Mouse (Mus musculus) neural tube, embryonic 11.5 days (tissue): ENCODE measurements around the gene Rad51d. TPM values are rescaled to one million over a fixed set of nuclear protein-coding genes. Genes with fewer than 3 reads are reported as not detected.

ENCODE experiments used
- ATAC-seq: fragments of 200-750 bp; cut with Nextera tagmentation; 2 replicates; pipeline ENCODE4 v1.8.0; 2017; ENCODE audit warnings: moderate number of reproducible peaks, mild to moderate bottlenecking, moderate TSS enrichment, moderate library complexity; ENCODE audit not compliant: insufficient read depth, low FRiP score, low TSS enrichment
- DNase-seq: peaks from one replicate; pipeline ENCODE4 v3.0.0-alpha.2; 2015; ENCODE audit warnings: low spot score
- H3K27ac ChIP-seq: fragments of 300-500 bp; sonication (generic); 2 replicates; pipeline ENCODE4 v1.5.1; 2014; ENCODE audit warnings: low read depth, mild to moderate bottlenecking, low read length
- H3K27me3 ChIP-seq: fragments of 300-500 bp; sonication (generic); 2 replicates; pipeline ENCODE4 v1.6.1; 2014; ENCODE audit warnings: mild to moderate bottlenecking, low read length, mixed read lengths; ENCODE audit not compliant: control insufficient read depth, insufficient read depth
- H3K36me3 ChIP-seq: fragments of 300-500 bp; sonication (generic); 2 replicates; pipeline ENCODE4 v1.6.1; 2014; ENCODE audit warnings: mild to moderate bottlenecking, low read length, moderate library complexity, mixed read lengths; ENCODE audit not compliant: control insufficient read depth, insufficient read depth
- H3K4me1 ChIP-seq: fragments of 300-500 bp; sonication (generic); 2 replicates; pipeline ENCODE4 v1.6.1; 2014; ENCODE audit warnings: low read length, mixed read lengths; ENCODE audit not compliant: control insufficient read depth, insufficient read depth
- H3K4me2 ChIP-seq: fragments of 300-500 bp; sonication (generic); 2 replicates; pipeline ENCODE4 v1.6.1; 2014; ENCODE audit warnings: low read depth, mild to moderate bottlenecking, moderate library complexity
- H3K4me3 ChIP-seq: fragments of 300-500 bp; sonication (generic); 2 replicates; pipeline ENCODE4 v1.5.1; 2014; ENCODE audit warnings: low read depth, low read length
- H3K9ac ChIP-seq: fragments of 300-500 bp; sonication (generic); 2 replicates; pipeline ENCODE4 v1.6.1; 2014; ENCODE audit warnings: mild to moderate bottlenecking, low read length
- H3K9me3 ChIP-seq: fragments of 300-500 bp; sonication (generic); 2 replicates; pipeline ENCODE4 v1.6.1; 2016; ENCODE audit warnings: low read length; ENCODE audit not compliant: control insufficient read depth
- WGBS: fragments of 180-500 bp; shearing (Covaris S2); extraction: QIAGEN DNeasy Blood & Tissue Kit; methylation state at CpG from one replicate; pipeline ENCODE4 v1.1.7; 2014; 5-methylcytosine and 5-hydroxymethylcytosine counted together
- polyA plus RNA-seq: library from polyadenylated mRNA; unstranded; fragments of >200 nt; fragmentation: Nextera tagmentation; extraction: Ambion mirVana; gene quantifications from 2 replicates; pipeline ENCODE4 v1.2.1, GENCODE M21; 2014

Gene Rad51d
- polyA plus RNA-seq, 1 experiment from 2014 or later = 17.9 TPM

DNA sequence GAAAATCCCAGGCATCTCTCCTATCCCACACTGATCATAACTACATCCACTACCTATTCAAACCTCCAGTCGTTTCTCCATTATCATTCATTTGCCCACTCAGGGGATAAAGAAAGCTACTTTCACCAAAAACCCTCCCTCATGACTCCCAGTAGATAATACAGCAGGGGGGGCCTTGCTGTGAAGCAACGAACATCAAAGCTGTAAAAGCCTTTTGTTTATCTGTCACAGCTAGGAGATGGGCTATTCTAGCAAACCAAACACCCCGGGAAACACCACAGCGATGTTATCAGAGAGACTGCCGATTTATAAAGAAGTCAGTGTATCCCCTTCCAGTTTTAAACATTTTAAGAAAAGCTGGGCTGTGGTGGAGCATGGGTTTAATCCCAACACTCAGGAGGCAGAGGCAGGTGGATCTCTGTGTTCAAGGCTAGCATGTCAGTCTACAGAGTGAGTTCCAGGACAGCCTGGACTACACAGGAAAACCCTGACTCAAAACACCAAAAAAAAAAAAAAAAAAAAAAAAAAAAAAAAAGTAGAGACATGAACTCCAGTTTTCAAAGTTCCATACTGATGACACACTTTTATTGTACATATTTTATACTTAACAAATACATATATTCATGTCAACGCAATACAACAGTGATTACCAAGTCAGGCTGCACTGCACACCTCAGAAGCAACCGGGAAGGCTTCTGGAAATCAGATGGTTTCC lies 23.4 kb downstream of the Rad51d start:
- Histone ChIP-seq H3K27me3 (no peaks in the 10 kb centered on the region), H3K4me3 (no peak overlapping the region), H3K4me2 (no peak overlapping the region), H3K36me3 (no peaks in the 10 kb centered on the region), H3K9ac (no peak overlapping the region), H3K27ac (no peak overlapping the region), H3K4me1 (no peaks in the 10 kb centered on the region), H3K9me3 (no peaks in the 10 kb centered on the region)
- 27% methylated on average over 7 of the region's 7 CpGs for WGBS
- no peak for DNase-seq
- no peak for ATAC-seq

DNA sequence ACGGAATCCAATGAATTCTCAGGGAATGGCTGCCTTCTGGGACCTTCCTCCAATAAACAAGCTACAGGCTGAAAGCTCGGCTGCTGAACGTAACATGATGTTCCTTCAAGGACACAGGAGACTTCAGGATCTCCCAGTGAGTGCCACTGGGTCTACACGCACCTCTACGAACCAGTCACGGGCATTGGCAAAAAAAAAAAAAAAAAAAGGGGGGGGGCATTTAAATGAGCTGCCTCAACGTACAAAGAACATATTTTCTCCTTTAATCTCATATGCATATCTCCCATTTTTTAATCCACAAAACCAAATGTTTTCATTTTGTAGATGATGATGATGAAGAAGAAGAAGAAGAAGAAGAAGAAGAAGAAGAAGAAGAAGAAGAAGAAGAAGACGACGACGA lies 24.5 kb downstream of the Rad51d start:
- 85% methylated on average over 10 of the region's 10 CpGs for WGBS
- Histone ChIP-seq H3K4me1 (no peaks in the 10 kb centered on the region), H3K9ac (no peak overlapping the region), H3K27me3 (no peaks in the 10 kb centered on the region), H3K9me3 (no peaks in the 10 kb centered on the region), H3K4me2 (no peak overlapping the region), H3K36me3 (no peaks in the 10 kb centered on the region), H3K27ac (no peak overlapping the region), H3K4me3 (no peak overlapping the region)
- no peak for ATAC-seq
- no peak for DNase-seq

DNA sequence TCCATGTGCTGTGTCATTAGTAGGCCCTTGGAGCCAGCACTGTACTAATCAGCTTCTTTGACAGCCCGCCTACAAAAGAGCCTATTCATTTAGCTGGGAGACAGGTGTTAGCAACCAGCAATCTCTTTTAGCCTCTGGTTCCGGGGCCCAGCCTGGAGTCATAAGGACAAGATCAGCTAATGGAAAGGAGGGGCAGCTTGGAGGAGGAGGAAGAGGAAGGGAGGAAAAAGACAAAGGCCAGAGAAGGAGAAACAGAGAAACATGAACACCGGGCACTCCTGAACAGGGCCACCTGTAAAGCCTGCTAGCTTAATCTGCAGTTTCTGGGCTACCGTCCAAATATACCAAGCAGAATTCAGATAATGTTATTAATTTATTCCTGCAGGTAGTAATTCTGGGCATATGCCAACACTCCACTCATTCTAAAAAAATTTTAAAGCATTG lies 26.9 kb downstream of the Rad51d start:
- Histone ChIP-seq H3K9me3 (no peaks in the 10 kb centered on the region), H3K36me3 (no peaks in the 10 kb centered on the region), H3K27me3 (no peaks in the 10 kb centered on the region), H3K4me2 (no peak overlapping the region), H3K4me1 (no peaks in the 10 kb centered on the region), H3K4me3 (no peak overlapping the region), H3K27ac (no peak overlapping the region), H3K9ac (no peak overlapping the region)
- 60% methylated on average over 4 of the region's 4 CpGs for WGBS
- DNase-seq = no peak
- ATAC-seq = no peak

GRCm38 (mm10) chr11:82863059-82863458 lies 27.4 kb downstream of the Rad51d start:
- Histone ChIP-seq H3K4me1 (no peaks in the 10 kb centered on the region), H3K36me3 (no peaks in the 10 kb centered on the region), H3K4me3 (no peak overlapping the region), H3K4me2 (no peak overlapping the region), H3K27ac (no peak overlapping the region), H3K9me3 (no peaks in the 10 kb centered on the region), H3K9ac (no peak overlapping the region), H3K27me3 (no peaks in the 10 kb centered on the region)
- no peak for ATAC-seq
- 69% methylated on average over 2 of the region's 2 CpGs for WGBS
- no peak for DNase-seq

GRCm38 (mm10) chr11:82862638-82863037 lies 27.8 kb downstream of the Rad51d start:
- Histone ChIP-seq H3K9ac (no peak overlapping the region), H3K4me2 (no peak overlapping the region), H3K27me3 (no peaks in the 10 kb centered on the region), H3K4me1 (no peaks in the 10 kb centered on the region), H3K4me3 (no peak overlapping the region), H3K36me3 (no peaks in the 10 kb centered on the region), H3K27ac (no peak overlapping the region), H3K9me3 (no peaks in the 10 kb centered on the region)
- ATAC-seq (no peak), DNase-seq (no peak)
- 86% methylated on average over 9 of the region's 9 CpGs for WGBS

- 71% methylated on average over 8 of the region's 8 CpGs for WGBS
- ATAC-seq (no peak), DNase-seq (no peak)
- H3K9me3 ChIP-seq = no peaks in the 10 kb centered on the region
- no peak overlapping the region for H3K4me3 ChIP-seq
- H3K9ac ChIP-seq = no peak overlapping the region
- H3K36me3 ChIP-seq = no peaks in the 10 kb centered on the region
- H3K27me3 ChIP-seq = no peaks in the 10 kb centered on the region
- H3K4me1 ChIP-seq = no peaks in the 10 kb centered on the region
- no peak overlapping the region for H3K27ac ChIP-seq
- H3K4me2 ChIP-seq = no peak overlapping the region
Observed at GRCm38 (mm10) chr11:82861558-82861957, 28.9 kb downstream of the Rad51d start.

- 87% methylated on average over 6 of the region's 6 CpGs for WGBS
- Histone ChIP-seq H3K4me3 (no peak overlapping the region), H3K9ac (no peak overlapping the region), H3K9me3 (no peaks in the 10 kb centered on the region), H3K4me1 (no peaks in the 10 kb centered on the region), H3K27ac (no peak overlapping the region), H3K27me3 (no peaks in the 10 kb centered on the region), H3K36me3 (no peaks in the 10 kb centered on the region), H3K4me2 (no peak overlapping the region)
- ATAC-seq (no peak), DNase-seq (no peak)
Observed at GRCm38 (mm10) chr11:82860759-82861158, 29.7 kb downstream of the Rad51d start.

DNA sequence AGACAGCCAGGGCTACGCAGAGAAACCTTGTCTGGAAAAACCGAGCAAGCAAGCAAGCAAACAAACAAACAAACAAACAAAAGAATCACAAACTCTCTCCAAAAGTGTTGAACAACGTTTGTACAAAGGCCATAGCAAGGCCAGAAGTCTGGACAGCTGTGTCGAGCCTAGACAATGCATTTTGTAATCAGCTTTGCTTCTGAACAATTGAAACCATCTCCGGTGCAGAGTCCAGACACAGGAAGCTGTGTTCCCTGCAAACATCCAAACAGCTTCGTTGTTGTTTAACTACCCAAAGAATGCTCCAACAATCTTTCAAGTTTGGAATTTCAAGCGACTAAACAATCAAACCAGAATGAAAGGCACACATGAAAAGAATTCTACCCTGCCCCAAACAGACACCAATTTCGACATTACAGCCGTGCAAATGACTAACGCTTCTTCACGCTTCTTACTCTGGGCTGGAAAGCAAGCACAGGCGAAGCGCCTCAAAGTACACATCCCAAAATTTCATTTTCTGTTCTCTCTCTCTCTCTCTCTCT lies 33.0 kb downstream of the Rad51d start:
- Histone ChIP-seq H3K9ac (no peak overlapping the region), H3K27ac (no peak overlapping the region), H3K36me3 (no peaks in the 10 kb centered on the region), H3K9me3 (no peaks in the 10 kb centered on the region), H3K27me3 (no peaks in the 10 kb centered on the region), H3K4me2 (no peak overlapping the region), H3K4me1 (no peaks in the 10 kb centered on the region), H3K4me3 (no peak overlapping the region)
- no peak for ATAC-seq
- DNase-seq = no peak
- 75% methylated on average over 13 of the region's 13 CpGs for WGBS

DNA sequence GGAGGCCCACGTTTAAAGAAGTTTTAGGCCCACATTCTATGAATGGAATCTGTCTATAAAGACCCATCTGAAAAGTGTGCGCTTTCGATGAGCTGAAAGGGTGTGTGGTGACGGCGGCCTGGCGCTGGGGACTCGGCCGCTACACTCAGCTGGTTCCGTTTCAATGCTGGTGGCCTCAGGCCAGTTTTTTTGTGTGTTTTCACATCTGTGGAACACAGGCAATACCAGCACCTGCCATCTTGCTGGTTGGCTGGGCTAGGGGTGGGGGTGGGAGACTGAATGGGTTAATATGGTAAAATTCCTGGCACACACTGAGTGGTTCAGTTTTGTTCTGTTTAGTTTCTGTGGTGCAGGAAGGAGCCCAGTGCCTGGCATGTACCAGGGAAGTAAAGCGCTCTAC lies 34.4 kb downstream of the Rad51d start:
- no peak overlapping the region for H3K4me2 ChIP-seq
- H3K36me3 ChIP-seq = no peaks in the 10 kb centered on the region
- H3K4me3 ChIP-seq = no peak overlapping the region
- no peak overlapping the region for H3K27ac ChIP-seq
- 74% methylated on average over 10 of the region's 10 CpGs for WGBS
- H3K9me3 ChIP-seq = no peaks in the 10 kb centered on the region
- ATAC-seq (no peak), DNase-seq (no peak)
- H3K4me1 ChIP-seq = no peaks in the 10 kb centered on the region
- H3K9ac ChIP-seq = no peak overlapping the region
- H3K27me3 ChIP-seq = no peaks in the 10 kb centered on the region
